Mouse (Mus musculus) embryonic fibroblast, embryonic 13.5 days (primary cell): ENCODE measurements around the gene Ildr1. TPM values are rescaled to one million over a fixed set of nuclear protein-coding genes. Genes with fewer than 3 reads are reported as not detected.

ENCODE experiments used
- H3K27ac ChIP-seq: 2 replicates; pipeline ENCODE4 v1.5.1; 2012; ENCODE audit warnings: low read length, control low read depth, inconsistent platforms; ENCODE audit not compliant: insufficient read depth
- H3K4me1 ChIP-seq: 2 replicates; pipeline ENCODE4 v1.6.1; 2011; ENCODE audit warnings: low read length; ENCODE audit not compliant: control insufficient read depth, insufficient read depth
- H3K4me3 ChIP-seq: 2 replicates; pipeline ENCODE4 v1.5.1; 2011; ENCODE audit warnings: mild to moderate bottlenecking, control low read depth, low read length; ENCODE audit not compliant: insufficient read depth
- CTCF ChIP-seq: IDR thresholded peaks from 2 replicates; pipeline ENCODE4 v1.5.1; 2011; ENCODE audit warnings: mild to moderate bottlenecking, control low read depth, low read length, moderate library complexity, borderline replicate concordance; ENCODE audit not compliant: insufficient read depth
- POLR2A ChIP-seq: IDR thresholded peaks from 2 replicates; pipeline ENCODE4 v1.6.1; 2011; ENCODE audit warnings: low read depth, mild to moderate bottlenecking, control low read depth, low read length, moderate library complexity
- polyA plus RNA-seq: library from polyadenylated mRNA; stranded (reverse); fragments of >200 nt; gene quantifications from 2 replicates; pipeline ENCODE4 v1.2.4, GENCODE M21; 2011; ENCODE audit warnings: low read depth; ENCODE audit not compliant: missing spikeins, insufficient read length

The Ildr1 gene
- polyA plus RNA-seq = not detected in 2 replicates

DNA sequence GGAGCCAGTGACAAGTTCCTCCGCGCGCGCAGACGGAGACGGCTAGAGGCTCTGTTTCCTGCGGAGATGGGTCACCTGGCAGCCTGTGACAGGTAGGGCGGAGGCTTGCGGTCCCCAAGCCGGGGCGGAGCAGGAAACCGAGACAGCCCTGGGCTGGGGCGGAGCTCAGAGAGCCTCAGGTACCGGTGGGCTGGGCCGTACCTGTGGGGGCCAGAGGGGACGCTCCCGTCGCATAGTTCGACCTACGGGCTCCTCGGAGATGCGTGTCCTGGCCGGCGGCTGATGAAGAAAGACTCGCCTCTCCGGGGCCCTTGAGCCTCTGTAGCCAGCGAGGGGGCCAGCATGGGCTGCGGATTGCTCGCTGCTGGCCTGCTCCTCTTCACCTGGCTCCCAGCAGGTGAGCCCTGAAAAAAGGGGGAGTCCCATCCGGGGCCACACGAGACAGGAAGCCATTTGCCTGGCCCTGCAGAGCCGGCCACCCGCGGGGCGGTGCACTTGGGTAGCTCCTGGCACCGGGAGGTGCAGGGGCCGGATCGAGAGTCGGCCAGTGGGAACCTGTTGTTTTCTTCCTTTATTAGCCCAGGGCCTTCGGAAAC lies at the start of gene Ildr1:
Gene Ildr1 (plus strand): TSS at position 161 of the 596 bp plus-strand sequence.
- TF ChIP-seq CTCF (no peak), POLR2A (no peak)
- Histone ChIP-seq H3K27ac (no peak within 1 kb of the TSS), H3K4me3 (no peak within 1 kb of the TSS), H3K4me1 (no peaks in the 10 kb centered on the region)

DNA sequence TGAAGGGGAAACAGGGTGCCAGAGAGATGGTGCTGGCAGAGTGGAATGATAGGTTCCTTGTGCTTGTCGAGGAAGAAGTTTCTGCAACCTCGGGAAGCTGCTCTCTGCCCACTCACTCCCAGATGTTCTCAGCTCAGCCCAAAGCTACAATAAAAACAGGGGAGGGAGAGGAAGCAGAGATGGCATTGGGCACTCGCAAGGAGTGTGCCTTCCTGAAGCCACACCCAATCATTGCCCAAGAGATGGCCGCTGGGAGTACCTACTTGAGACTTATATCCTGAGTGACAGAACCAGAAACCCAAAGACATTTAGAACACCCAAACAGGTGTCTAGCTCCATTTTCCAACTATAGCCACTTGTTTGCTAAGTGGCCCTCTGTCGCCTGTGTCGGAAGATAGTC lies 48.7 kb upstream of the Ildr1 start:
- no peak overlapping the region for H3K4me3 ChIP-seq
- TF ChIP-seq CTCF (no peak), POLR2A (no peak)
- no peaks in the 10 kb centered on the region for H3K4me1 ChIP-seq
- no peak overlapping the region for H3K27ac ChIP-seq

DNA sequence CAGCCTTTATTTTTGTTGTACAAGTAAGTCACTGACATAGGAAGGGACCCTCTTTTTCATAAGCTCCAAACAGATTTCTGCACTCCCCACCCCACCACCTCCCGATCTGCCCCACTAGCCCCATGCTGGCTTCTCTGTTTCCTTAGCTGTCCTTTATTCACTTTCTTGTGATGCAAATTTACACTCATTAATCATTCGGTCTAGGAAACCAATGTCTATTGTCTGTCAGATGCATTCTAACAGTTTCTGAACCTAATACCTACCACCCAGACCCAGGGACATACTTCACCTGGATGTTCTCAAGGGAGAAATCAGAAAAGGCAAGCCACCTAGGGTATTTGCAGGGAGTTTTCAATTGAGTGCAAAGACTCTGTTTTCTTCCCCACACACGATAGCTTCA lies 44.5 kb upstream of the Ildr1 start:
- no peaks in the 10 kb centered on the region for H3K4me1 ChIP-seq
- H3K4me3 ChIP-seq = no peak overlapping the region
- no peak overlapping the region for H3K27ac ChIP-seq
- TF ChIP-seq CTCF = no peak
- no peak for TF ChIP-seq POLR2A

DNA sequence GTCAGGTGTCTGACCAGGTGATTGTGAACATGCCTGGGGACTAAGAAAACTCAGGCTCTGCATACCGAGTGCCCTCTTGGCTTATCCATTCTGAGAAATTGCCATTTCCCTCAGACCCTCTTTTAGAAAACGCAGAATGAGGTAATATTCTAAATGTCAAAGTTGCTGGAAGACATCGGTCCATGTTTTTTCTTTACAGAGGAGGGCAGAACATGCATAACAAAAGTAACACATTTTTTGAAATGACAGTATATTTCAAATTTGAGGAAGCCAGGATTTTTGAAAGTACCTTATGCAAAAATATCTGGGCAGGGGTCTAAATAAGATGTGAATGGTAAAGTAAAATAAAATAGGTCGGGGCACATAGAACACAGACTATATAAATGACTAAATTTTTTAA lies 43.3 kb upstream of the Ildr1 start:
- Histone ChIP-seq H3K4me1 (no peaks in the 10 kb centered on the region), H3K27ac (no peak overlapping the region), H3K4me3 (no peak overlapping the region)
- TF ChIP-seq CTCF (no peak), POLR2A (no peak)

DNA sequence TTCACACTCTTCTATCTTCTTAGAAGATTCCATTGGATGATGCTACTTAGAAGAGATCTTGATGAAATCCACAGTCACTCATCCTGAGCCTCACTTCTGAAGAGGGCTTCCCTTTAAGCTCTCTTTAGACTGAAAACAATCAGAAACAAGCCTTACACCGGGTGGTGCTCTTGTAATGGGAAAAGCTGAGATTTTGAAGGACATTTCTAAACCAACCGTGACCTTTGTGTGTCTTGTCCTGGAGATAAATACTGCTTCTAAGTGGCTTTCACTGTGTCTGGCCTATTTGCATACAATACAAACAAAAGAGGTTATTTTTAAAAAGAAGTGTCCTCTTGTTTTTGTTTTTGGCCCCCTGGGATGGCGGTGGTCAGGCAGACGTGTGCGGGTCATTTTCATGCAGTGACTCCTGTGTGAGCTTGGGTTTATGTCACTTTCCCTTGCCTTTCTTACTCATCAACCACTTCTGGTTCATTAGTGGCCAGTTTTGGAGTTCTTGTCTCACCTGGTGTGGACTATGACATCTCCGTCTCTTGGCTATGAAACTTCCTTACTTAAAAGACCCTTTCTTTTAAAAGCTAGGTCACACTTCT lies 42.5 kb upstream of the Ildr1 start:
- no peak overlapping the region for H3K4me3 ChIP-seq
- no peak for TF ChIP-seq CTCF
- no peak for TF ChIP-seq POLR2A
- H3K4me1 ChIP-seq = no peaks in the 10 kb centered on the region
- no peak overlapping the region for H3K27ac ChIP-seq

DNA sequence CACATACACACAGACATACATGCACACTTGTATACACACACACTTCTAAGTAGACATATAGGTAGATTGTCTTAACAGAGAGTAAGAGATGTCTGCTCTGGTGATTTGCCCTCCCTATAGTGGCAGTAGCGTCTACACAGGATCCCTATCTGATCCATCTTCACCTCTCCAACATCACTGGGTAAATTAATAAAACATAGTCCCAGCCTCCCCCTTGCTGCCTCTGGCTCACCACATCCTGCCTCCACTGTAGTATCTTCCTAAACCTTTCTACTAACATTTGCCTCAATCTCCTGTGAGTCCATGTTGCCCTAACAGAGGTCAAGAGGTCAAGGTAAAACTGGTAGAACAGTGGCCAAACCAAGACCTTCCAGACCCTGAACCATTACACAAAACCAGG lies 38.6 kb upstream of the Ildr1 start:
- TF ChIP-seq CTCF (no peak), POLR2A (no peak)
- no peak overlapping the region for H3K4me3 ChIP-seq

DNA sequence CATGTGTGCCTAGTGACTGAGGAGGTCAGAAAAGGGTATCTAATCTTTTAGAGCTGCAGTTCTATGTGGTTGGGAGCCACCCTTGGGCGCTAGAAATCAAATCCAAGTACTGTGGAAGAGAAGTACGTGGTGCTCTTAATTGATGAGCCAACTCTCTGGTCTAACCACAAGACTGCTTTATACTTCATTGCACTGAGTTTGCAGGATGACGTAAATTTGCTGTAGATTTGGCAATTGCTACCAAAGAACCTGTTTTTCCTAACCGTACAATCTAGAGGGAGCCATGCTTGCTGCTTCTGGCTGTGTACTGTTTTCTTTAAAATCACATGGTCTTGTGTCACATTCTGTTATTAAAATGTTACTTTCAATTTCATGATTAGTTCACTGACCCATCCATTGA lies 37.9 kb upstream of the Ildr1 start:
- TF ChIP-seq POLR2A (no peak), CTCF (no peak)

More for the DNA sequence above, 38.6 kb upstream of the Ildr1 start:
- no peak overlapping the region for H3K27ac ChIP-seq
- no peaks in the 10 kb centered on the region for H3K4me1 ChIP-seq

DNA sequence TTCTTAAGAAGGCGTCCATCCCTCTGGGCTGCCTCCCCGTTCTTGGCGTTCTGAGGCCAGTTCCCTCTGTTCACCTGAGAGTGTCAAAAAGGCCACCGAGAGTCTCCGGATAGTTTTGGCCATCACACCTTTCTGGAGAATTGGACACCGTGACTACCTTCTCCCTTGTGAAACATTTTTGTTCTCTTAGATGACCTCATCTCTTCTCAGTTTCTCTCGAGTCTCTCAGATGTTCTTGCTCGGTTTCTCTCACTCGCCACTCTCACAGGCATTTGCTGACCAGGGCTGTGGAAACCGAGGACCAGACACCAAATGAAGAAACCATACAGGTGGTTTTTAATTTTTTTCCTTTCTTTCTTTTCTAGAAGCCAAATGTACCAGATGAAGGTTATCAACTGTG lies 32.4 kb upstream of the Ildr1 start:
- TF ChIP-seq CTCF = no peak
- no peak for TF ChIP-seq POLR2A
- Histone ChIP-seq H3K4me3 (no peak overlapping the region), H3K4me1 (no peaks in the 10 kb centered on the region), H3K27ac (no peak overlapping the region)

More for the DNA sequence above, 37.9 kb upstream of the Ildr1 start:
- Histone ChIP-seq H3K4me3 (no peak overlapping the region), H3K27ac (no peak overlapping the region), H3K4me1 (no peaks in the 10 kb centered on the region)

DNA sequence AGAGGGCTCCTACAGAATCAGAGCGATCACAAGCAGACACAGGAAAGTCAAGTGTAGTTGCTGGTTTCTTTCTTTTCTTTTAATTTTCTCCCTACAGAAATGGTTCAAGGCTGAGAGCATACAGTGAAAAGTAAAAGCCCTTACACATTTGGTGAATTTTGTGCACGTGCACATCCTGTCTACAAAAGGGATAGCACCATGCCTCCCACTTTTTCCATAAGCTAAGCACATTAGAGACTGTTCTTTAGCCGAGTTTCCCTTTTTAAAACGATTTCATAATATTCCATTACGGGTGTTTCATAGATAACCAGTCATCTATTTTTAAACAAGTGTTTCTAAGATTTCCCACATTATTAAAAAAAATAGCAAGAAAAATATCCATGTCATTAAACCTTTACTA lies 30.3 kb upstream of the Ildr1 start:
- no peaks in the 10 kb centered on the region for H3K4me1 ChIP-seq
- no peak overlapping the region for H3K4me3 ChIP-seq
- TF ChIP-seq POLR2A (no peak), CTCF (no peak)
- H3K27ac ChIP-seq = no peak overlapping the region

DNA sequence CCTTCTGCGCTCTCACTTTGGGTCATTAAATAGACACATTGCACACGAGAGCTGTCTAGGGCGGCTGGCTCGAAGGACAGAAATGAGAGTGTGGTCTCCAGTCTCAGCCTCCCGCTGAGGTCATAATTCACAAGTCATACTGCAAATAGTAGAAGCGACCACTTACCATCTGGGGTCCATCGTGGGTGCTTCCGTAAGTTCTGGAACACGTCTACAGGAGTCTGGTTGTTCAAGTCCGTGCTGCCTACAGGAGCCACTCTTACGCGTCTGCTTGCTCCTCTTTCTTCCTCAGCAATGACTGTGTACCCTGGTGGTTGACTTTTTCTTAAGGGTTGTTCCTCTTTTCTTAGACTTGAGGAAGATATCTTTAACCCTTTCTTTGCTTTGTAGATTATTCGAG lies 28.0 kb upstream of the Ildr1 start, which contains the start of gene Cd86:
Gene Cd86 (minus strand): TSS at position 300 of the 400 bp plus-strand sequence.
- Histone ChIP-seq H3K4me3 (no peak within 1 kb of the TSS), H3K27ac (no peak within 1 kb of the TSS), H3K4me1 (no peaks in the 10 kb centered on the region)
- TF ChIP-seq CTCF (no peak), POLR2A (no peak)
